Mouse (Mus musculus): ENCODE results near the gene Olfr6.

DNA sequence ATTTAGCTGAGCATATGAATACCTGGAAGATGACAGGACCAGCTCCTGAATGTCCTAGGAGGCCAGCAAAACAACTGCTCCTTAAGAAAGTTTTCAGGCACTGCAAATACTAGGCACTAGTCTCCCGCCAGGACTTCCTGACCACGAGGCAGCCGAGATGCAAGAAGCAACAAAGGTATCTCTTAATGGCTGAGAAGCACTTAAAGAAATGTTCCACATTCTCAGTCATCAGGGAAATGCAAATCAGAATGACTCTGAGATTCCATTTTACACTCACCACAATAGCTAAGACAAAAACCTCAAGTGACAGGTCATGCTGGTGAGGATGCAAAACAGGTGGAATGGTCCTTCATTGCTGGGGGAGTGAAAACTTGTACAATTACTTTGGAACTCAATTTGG is 21.5 kb upstream of the Olfr6 start:
- TF ChIP-seq CTCF (IDR thresholded peaks at IDR 0.05; ENCODE audit: low read depth, low read length) (no peak), EP300 (IDR thresholded peaks at IDR 0.05; ENCODE audit: insufficient read depth, low read depth, low read length) (no peak), POLR2A (IDR thresholded peaks at IDR 0.05; ENCODE audit: insufficient read depth, low read length) (no peak)
